Mouse (Mus musculus) CH12.LX (cell line): ENCODE data around the gene Ebf1.

Source experiments
- BHLHE40 ChIP-seq: IDR thresholded peaks from 2 replicates; pipeline ENCODE4 v1.6.1; 2011; ENCODE audit warnings: mild to moderate bottlenecking, low read depth, low read length, improper control_type of control experiment
- CHD1 ChIP-seq: IDR thresholded peaks from 2 replicates; pipeline ENCODE4 v1.6.1; 2012; ENCODE audit warnings: low read depth, low read length, improper control_type of control experiment, inconsistent platforms
- CTCF ChIP-seq, 2 experiments: IDR thresholded peaks in 1 of 2; conservative IDR thresholded peaks in 1 of 2; 2 replicates each; pipeline ENCODE4 v1.5.1; 2011 to 2012; ENCODE audit warnings: low read depth in 2 of 2, low read length in 2 of 2, improper control_type of control experiment in 1 of 2, inconsistent platforms in 1 of 2, mild to moderate bottlenecking in 1 of 2, moderate library complexity in 1 of 2
- KAT2A ChIP-seq: IDR thresholded peaks from 2 replicates; pipeline ENCODE4 v1.6.1; 2012; ENCODE audit warnings: low read length, improper control_type of control experiment, inconsistent platforms; ENCODE audit not compliant: insufficient replicate concordance
- MXI1 ChIP-seq: IDR thresholded peaks from 2 replicates; pipeline ENCODE4 v1.6.1; 2011; ENCODE audit warnings: mild to moderate bottlenecking, low read depth, low read length, improper control_type of control experiment
- MYC ChIP-seq: IDR thresholded peaks from 2 replicates; pipeline ENCODE4 v1.6.1; 2011; ENCODE audit warnings: low read depth, mild to moderate bottlenecking, improper control_type of control experiment, low read length
- POLR2A ChIP-seq: IDR thresholded peaks from 2 replicates; pipeline ENCODE4 v1.6.1; 2011; ENCODE audit warnings: low read depth, mild to moderate bottlenecking, improper control_type of control experiment, low read length
- SMC3 ChIP-seq: IDR thresholded peaks from 2 replicates; pipeline ENCODE4 v1.6.1; 2011; ENCODE audit warnings: low read depth, low read length, improper control_type of control experiment
- UBTF ChIP-seq: IDR thresholded peaks from 2 replicates; pipeline ENCODE4 v1.6.1; 2012; ENCODE audit warnings: low read depth, mild to moderate bottlenecking, inconsistent platforms, low read length, improper control_type of control experiment, moderate library complexity
- ZKSCAN1 ChIP-seq: IDR thresholded peaks from 2 replicates; pipeline ENCODE4 v1.6.1; 2012; ENCODE audit warnings: low read depth, inconsistent platforms, low read length, improper control_type of control experiment, borderline replicate concordance
- ZNF384 ChIP-seq: IDR thresholded peaks from 2 replicates; pipeline ENCODE4 v1.6.1; 2012; ENCODE audit warnings: low read depth, low read length, improper control_type of control experiment, inconsistent platforms

DNA sequence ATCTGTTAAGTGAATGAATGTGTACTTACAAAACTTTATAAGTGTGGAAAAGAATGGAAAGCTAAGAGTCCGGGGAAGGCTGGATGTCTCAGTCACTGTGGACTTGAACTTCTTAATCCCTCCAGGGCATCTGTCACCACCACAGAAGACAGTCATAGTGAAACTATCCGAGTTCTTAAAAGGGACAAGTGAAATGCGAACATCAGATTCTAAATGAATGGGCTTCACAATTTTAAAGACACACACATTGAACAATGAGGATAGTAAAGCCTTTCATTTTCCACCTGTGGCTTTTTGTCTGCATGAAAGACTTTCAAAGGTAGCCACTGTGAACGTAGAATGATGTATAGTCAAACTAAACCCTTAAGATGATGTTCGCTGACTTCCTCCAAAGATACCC is 244.0 kb downstream of the Ebf1 start:
- TF ChIP-seq SMC3 (no peak), CTCF (conservative IDR thresholded peaks at IDR 0.05 in 1 of 2, IDR thresholded peaks at IDR 0.05 in 1 of 2; ENCODE audit: low read depth in 2 of 2, low read length in 2 of 2) (no peak), MXI1 (peak; percentile 50; the same call in 1 of the 2 replicates), KAT2A (no peak), POLR2A (no peak), ZNF384 (no peak), UBTF (no peak), MYC (peak; percentile 75), BHLHE40 (peak; percentile 84), CHD1 (no peak), ZKSCAN1 (no peak)
